Mouse (Mus musculus) midbrain, embryonic 16.5 days (tissue): Measurements from ENCODE around the gene Arhgef9. TPM values are rescaled to one million over a fixed set of nuclear protein-coding genes. Genes with fewer than 3 reads are reported as not detected.

Experiments used
- ATAC-seq: fragments of 200-750 bp; cut with Nextera tagmentation; 2 replicates; pipeline ENCODE4 v1.8.0; 2017; ENCODE audit warnings: moderate TSS enrichment
- H3K27ac ChIP-seq: fragments of 300-500 bp; sonication (generic); 2 replicates; pipeline ENCODE4 v1.5.1; 2014; ENCODE audit warnings: mild to moderate bottlenecking, low read length, mixed read lengths
- H3K27me3 ChIP-seq: fragments of 300-500 bp; sonication (generic); 2 replicates; pipeline ENCODE4 v1.6.1; 2014; ENCODE audit warnings: low read depth, low read length, mixed read lengths; ENCODE audit not compliant: control insufficient read depth, insufficient read depth
- H3K36me3 ChIP-seq: fragments of 300-500 bp; sonication (generic); 2 replicates; pipeline ENCODE4 v1.6.1; 2014; ENCODE audit warnings: mild to moderate bottlenecking, low read length, moderate library complexity, mixed read lengths; ENCODE audit not compliant: control insufficient read depth, insufficient read depth
- H3K4me1 ChIP-seq: fragments of 300-500 bp; sonication (generic); 2 replicates; pipeline ENCODE4 v1.6.1; 2014; ENCODE audit warnings: mild to moderate bottlenecking, low read length, mixed read lengths; ENCODE audit not compliant: control insufficient read depth, insufficient read depth
- H3K4me2 ChIP-seq: fragments of 300-500 bp; sonication (generic); 2 replicates; pipeline ENCODE4 v1.6.1; 2014; ENCODE audit warnings: mild to moderate bottlenecking, low read length, mixed read lengths
- H3K4me3 ChIP-seq: fragments of 300-500 bp; sonication (generic); 2 replicates; pipeline ENCODE4 v1.5.1; 2014; ENCODE audit warnings: low read depth, mild to moderate bottlenecking, low read length, moderate library complexity, mixed read lengths
- H3K9ac ChIP-seq: fragments of 300-500 bp; sonication (generic); 2 replicates; pipeline ENCODE4 v1.6.1; 2014; ENCODE audit warnings: low read depth, low read length, mixed read lengths
- H3K9me3 ChIP-seq: fragments of 300-500 bp; sonication (generic); replicated peaks from 2 replicates; pipeline ENCODE4 v1.6.1; 2014; ENCODE audit warnings: mild to moderate bottlenecking, low read length, mixed read lengths; ENCODE audit not compliant: control insufficient read depth, poor library complexity, severe bottlenecking
- WGBS: fragments of 180-500 bp; shearing (Covaris S2); extraction: QIAGEN DNeasy Blood & Tissue Kit; methylation state at CpG from one replicate; pipeline ENCODE4 v1.1.7; 2014; 5-methylcytosine and 5-hydroxymethylcytosine counted together
- polyA plus RNA-seq: library from polyadenylated mRNA; unstranded; fragments of >200 nt; fragmentation: Nextera tagmentation; extraction: Ambion mirVana; gene quantifications from 2 replicates; pipeline ENCODE4 v1.2.1, GENCODE M21; 2015

The Arhgef9 gene
- polyA plus RNA-seq, 1 experiment from 2014 or later = 48.4 TPM

GRCm38 (mm10) chrX:95156833-95157386, 39.7 kb downstream of the Arhgef9 start:
- WGBS = 22% methylated on average over 8 of the region's 9 CpGs
- Histone ChIP-seq H3K27me3 (no peaks in the 10 kb centered on the region), H3K4me2 (no peak overlapping the region), H3K36me3 (no peaks in the 10 kb centered on the region), H3K9ac (no peak overlapping the region), H3K4me1 (peaks cover 3% of the 10 kb centered on the region; the same call in 1 of the 2 replicates), H3K4me3 (no peak overlapping the region), H3K27ac (no peak overlapping the region; the same call in 1 of the 2 replicates), H3K9me3 (no peaks in the 10 kb centered on the region)
- 0 out of 2 replicates have a peak, but pooled peaks have one; percentile 51 for ATAC-seq

- ATAC-seq = no peak
- Histone ChIP-seq H3K36me3 (no peaks in the 10 kb centered on the region), H3K4me1 (no peaks in the 10 kb centered on the region), H3K4me3 (no peak overlapping the region), H3K9me3 (no peaks in the 10 kb centered on the region), H3K4me2 (no peak overlapping the region), H3K27me3 (no peaks in the 10 kb centered on the region), H3K9ac (no peak overlapping the region), H3K27ac (no peak overlapping the region)
- WGBS = 89% methylated on average over 4 of the region's 4 CpGs
These were observed 58.0 kb downstream of the Arhgef9 start for GRCm38 (mm10) chrX:95138636-95139035.

GRCm38 (mm10) chrX:95133502-95133901, 63.2 kb downstream of the Arhgef9 start:
- WGBS = 93% methylated on average over 5 of the region's 5 CpGs

GRCm38 (mm10) chrX:95132996-95133395, 63.7 kb downstream of the Arhgef9 start:
- Histone ChIP-seq H3K27ac (no peak overlapping the region), H3K36me3 (no peaks in the 10 kb centered on the region), H3K9ac (no peak overlapping the region), H3K4me2 (no peak overlapping the region), H3K4me1 (no peaks in the 10 kb centered on the region), H3K4me3 (no peak overlapping the region), H3K9me3 (no peaks in the 10 kb centered on the region), H3K27me3 (no peaks in the 10 kb centered on the region)
- ATAC-seq = no peak
- WGBS = 80% methylated on average over 1 of the region's 1 CpGs

More at GRCm38 (mm10) chrX:95133502-95133901, 63.2 kb downstream of the Arhgef9 start:
- no peaks in the 10 kb centered on the region for H3K4me1 ChIP-seq
- no peak overlapping the region for H3K9ac ChIP-seq
- H3K9me3 ChIP-seq = no peaks in the 10 kb centered on the region
- no peaks in the 10 kb centered on the region for H3K27me3 ChIP-seq
- no peaks in the 10 kb centered on the region for H3K36me3 ChIP-seq
- ATAC-seq = no peak
- H3K4me3 ChIP-seq = no peak overlapping the region
- H3K4me2 ChIP-seq = no peak overlapping the region
- no peak overlapping the region for H3K27ac ChIP-seq

GRCm38 (mm10) chrX:95131783-95132182, 64.9 kb downstream of the Arhgef9 start:
- no peak overlapping the region for H3K4me3 ChIP-seq
- H3K4me1 ChIP-seq = no peaks in the 10 kb centered on the region
- H3K4me2 ChIP-seq = no peak overlapping the region
- H3K9me3 ChIP-seq = no peaks in the 10 kb centered on the region
- H3K27ac ChIP-seq = no peak overlapping the region
- H3K27me3 ChIP-seq = no peaks in the 10 kb centered on the region
- H3K36me3 ChIP-seq = no peaks in the 10 kb centered on the region
- no peak overlapping the region for H3K9ac ChIP-seq
- no peak for ATAC-seq
- 97% methylated on average over 1 of the region's 1 CpGs for WGBS

- Histone ChIP-seq H3K4me3 (no peak overlapping the region), H3K27me3 (no peaks in the 10 kb centered on the region), H3K36me3 (no peaks in the 10 kb centered on the region), H3K9me3 (no peaks in the 10 kb centered on the region), H3K4me1 (no peaks in the 10 kb centered on the region), H3K9ac (no peak overlapping the region), H3K4me2 (no peak overlapping the region), H3K27ac (no peak overlapping the region)
- ATAC-seq = no peak
- 39% methylated on average over 6 of the region's 6 CpGs for WGBS
These were observed 73.2 kb downstream of the Arhgef9 start for GRCm38 (mm10) chrX:95123462-95123861.

- H3K4me1 ChIP-seq = no peaks in the 10 kb centered on the region
- ATAC-seq = no peak
- WGBS = 86% methylated on average over 3 of the region's 3 CpGs
- no peak overlapping the region for H3K4me2 ChIP-seq
- no peaks in the 10 kb centered on the region for H3K27me3 ChIP-seq
- H3K36me3 ChIP-seq = no peaks in the 10 kb centered on the region
- no peaks in the 10 kb centered on the region for H3K9me3 ChIP-seq
- no peak overlapping the region for H3K27ac ChIP-seq
- no peak overlapping the region for H3K9ac ChIP-seq
- H3K4me3 ChIP-seq = no peak overlapping the region
These were observed 92.3 kb downstream of the Arhgef9 start for GRCm38 (mm10) chrX:95104361-95104760.

- Histone ChIP-seq H3K4me1 (no peaks in the 10 kb centered on the region), H3K36me3 (no peaks in the 10 kb centered on the region), H3K9ac (no peak overlapping the region), H3K9me3 (no peaks in the 10 kb centered on the region), H3K27ac (no peak overlapping the region), H3K4me2 (no peak overlapping the region), H3K4me3 (no peak overlapping the region), H3K27me3 (no peaks in the 10 kb centered on the region)
- no peak for ATAC-seq
- WGBS = 77% methylated on average over 4 of the region's 4 CpGs
These were observed 109.0 kb downstream of the Arhgef9 start for GRCm38 (mm10) chrX:95087674-95088073.

GRCm38 (mm10) chrX:95077013-95077699, 119.5 kb downstream of the Arhgef9 start:
- H3K9ac ChIP-seq = no peak overlapping the region
- no peak overlapping the region for H3K4me3 ChIP-seq
- H3K27ac ChIP-seq = no peak overlapping the region
- no peak for ATAC-seq
- no peaks in the 10 kb centered on the region for H3K9me3 ChIP-seq
- 92% methylated on average over 9 of the region's 9 CpGs for WGBS
- no peaks in the 10 kb centered on the region for H3K4me1 ChIP-seq
- no peaks in the 10 kb centered on the region for H3K27me3 ChIP-seq
- no peaks in the 10 kb centered on the region for H3K36me3 ChIP-seq
- no peak overlapping the region for H3K4me2 ChIP-seq
